Mouse (Mus musculus) ES-Bruce4 (cell line): ENCODE measurements around the gene Ccdc57. TPM values are rescaled to one million over a fixed set of nuclear protein-coding genes. Genes with fewer than 3 reads are reported as not detected.

Experiments used
- H3K27ac ChIP-seq: 2 replicates; pipeline ENCODE4 v1.5.1; 2012; ENCODE audit warnings: low read length, inconsistent platforms; ENCODE audit not compliant: insufficient read depth
- H3K27me3 ChIP-seq: 2 replicates; pipeline ENCODE4 v1.6.1; 2012; ENCODE audit warnings: mild to moderate bottlenecking, low read length, inconsistent platforms; ENCODE audit not compliant: control insufficient read depth, poor library complexity, insufficient read depth, severe bottlenecking
- H3K36me3 ChIP-seq: 2 replicates; pipeline ENCODE4 v1.6.1; 2012; ENCODE audit warnings: inconsistent platforms, mild to moderate bottlenecking, low read length, moderate library complexity; ENCODE audit not compliant: control insufficient read depth, poor library complexity, insufficient read depth, severe bottlenecking
- H3K4me1 ChIP-seq: one replicate; pipeline ENCODE4 v1.8.1; 2011; ENCODE audit warnings: low read length; ENCODE audit not compliant: control insufficient read depth, insufficient read depth
- H3K4me3 ChIP-seq: 2 replicates; pipeline ENCODE4 v1.5.1; 2011; ENCODE audit warnings: low read depth, mild to moderate bottlenecking, low read length
- H3K9ac ChIP-seq: 2 replicates; pipeline ENCODE4 v1.6.1; 2012; ENCODE audit warnings: low read depth, mild to moderate bottlenecking, inconsistent platforms; ENCODE audit not compliant: poor library complexity, severe bottlenecking
- H3K9me3 ChIP-seq: replicated peaks from 2 replicates; pipeline ENCODE4 v1.6.1; 2012; ENCODE audit warnings: mild to moderate bottlenecking, low read length, inconsistent platforms; ENCODE audit not compliant: control insufficient read depth, poor library complexity, insufficient read depth, severe bottlenecking
- CTCF ChIP-seq: IDR thresholded peaks from one replicate; pipeline ENCODE4 v1.8.1; 2011; ENCODE audit warnings: low read depth, low read length
- EP300 ChIP-seq: IDR thresholded peaks from 2 replicates; pipeline ENCODE4 v1.6.1; 2011; ENCODE audit warnings: low read depth, low read length; ENCODE audit not compliant: insufficient read depth
- POLR2A ChIP-seq: IDR thresholded peaks from one replicate; pipeline ENCODE4 v1.8.1; 2011; ENCODE audit warnings: low read length; ENCODE audit not compliant: insufficient read depth
- polyA plus RNA-seq: library from polyadenylated mRNA; stranded (reverse); fragments of >200 nt; gene quantifications from 2 replicates; pipeline ENCODE4 v1.2.4, GENCODE M21; 2011; ENCODE audit warnings: low read depth; ENCODE audit not compliant: missing spikeins, insufficient read depth, insufficient read length

Ccdc57 gene
- polyA plus RNA-seq, 1 experiment: 3.4 TPM

- H3K4me1 ChIP-seq: no peaks in the 10 kb centered on the region
- no peaks in the 10 kb centered on the region for H3K9me3 ChIP-seq
- H3K36me3 ChIP-seq: no peaks in the 10 kb centered on the region
- no peaks in the 10 kb centered on the region for H3K27me3 ChIP-seq
- no peak overlapping the region for H3K4me3 ChIP-seq
- H3K27ac ChIP-seq: no peak overlapping the region
- TF ChIP-seq EP300 (no peak), POLR2A (no peak), CTCF (no peak)
- H3K9ac ChIP-seq: no peak overlapping the region
Measured at GRCm38 (mm10) chr11:120898114-120898548, 34.5 kb downstream of the Ccdc57 start.

GRCm38 (mm10) chr11:120895441-120895840, 37.2 kb downstream of the Ccdc57 start:
- no peaks in the 10 kb centered on the region for H3K36me3 ChIP-seq
- no peak for TF ChIP-seq CTCF
- TF ChIP-seq EP300: no peak
- no peak for TF ChIP-seq POLR2A

GRCm38 (mm10) chr11:120894397-120894796, 38.3 kb downstream of the Ccdc57 start:
- Histone ChIP-seq H3K27ac (no peak overlapping the region), H3K36me3 (no peaks in the 10 kb centered on the region), H3K9ac (no peak overlapping the region), H3K4me1 (no peaks in the 10 kb centered on the region), H3K9me3 (no peaks in the 10 kb centered on the region), H3K27me3 (no peaks in the 10 kb centered on the region), H3K4me3 (no peak overlapping the region)
- TF ChIP-seq POLR2A (no peak), CTCF (no peak), EP300 (no peak)

More at GRCm38 (mm10) chr11:120895441-120895840, 37.2 kb downstream of the Ccdc57 start:
- no peak overlapping the region for H3K4me3 ChIP-seq
- no peak overlapping the region for H3K9ac ChIP-seq
- no peaks in the 10 kb centered on the region for H3K9me3 ChIP-seq
- H3K27ac ChIP-seq: no peak overlapping the region
- no peaks in the 10 kb centered on the region for H3K4me1 ChIP-seq
- H3K27me3 ChIP-seq: no peaks in the 10 kb centered on the region

GRCm38 (mm10) chr11:120889216-120889615, 43.5 kb downstream of the Ccdc57 start:
- TF ChIP-seq POLR2A (no peak), CTCF (no peak), EP300 (no peak)
- Histone ChIP-seq H3K36me3 (no peaks in the 10 kb centered on the region), H3K4me3 (no peak overlapping the region), H3K4me1 (no peaks in the 10 kb centered on the region), H3K27ac (no peak overlapping the region), H3K27me3 (no peaks in the 10 kb centered on the region), H3K9ac (no peak overlapping the region), H3K9me3 (no peaks in the 10 kb centered on the region)

- H3K4me3 ChIP-seq: no peak overlapping the region
- H3K36me3 ChIP-seq: no peaks in the 10 kb centered on the region
- H3K27me3 ChIP-seq: no peaks in the 10 kb centered on the region
- no peak overlapping the region for H3K9ac ChIP-seq
- no peaks in the 10 kb centered on the region for H3K9me3 ChIP-seq
- TF ChIP-seq POLR2A (no peak), CTCF (no peak), EP300 (no peak)
- H3K27ac ChIP-seq: no peak overlapping the region
- H3K4me1 ChIP-seq: no peaks in the 10 kb centered on the region
Measured at GRCm38 (mm10) chr11:120888718-120889117, 44.0 kb downstream of the Ccdc57 start.

GRCm38 (mm10) chr11:120887502-120887901, 45.2 kb downstream of the Ccdc57 start:
- Histone ChIP-seq H3K27me3 (no peaks in the 10 kb centered on the region), H3K9ac (no peak overlapping the region), H3K4me1 (no peaks in the 10 kb centered on the region), H3K36me3 (no peaks in the 10 kb centered on the region), H3K4me3 (no peak overlapping the region), H3K9me3 (no peaks in the 10 kb centered on the region), H3K27ac (no peak overlapping the region)
- no peak for TF ChIP-seq EP300
- no peak for TF ChIP-seq POLR2A
- TF ChIP-seq CTCF: peak; percentile 22
